Mouse (Mus musculus): Measurements from ENCODE around the gene Nim1k.

The Nim1k gene

DNA sequence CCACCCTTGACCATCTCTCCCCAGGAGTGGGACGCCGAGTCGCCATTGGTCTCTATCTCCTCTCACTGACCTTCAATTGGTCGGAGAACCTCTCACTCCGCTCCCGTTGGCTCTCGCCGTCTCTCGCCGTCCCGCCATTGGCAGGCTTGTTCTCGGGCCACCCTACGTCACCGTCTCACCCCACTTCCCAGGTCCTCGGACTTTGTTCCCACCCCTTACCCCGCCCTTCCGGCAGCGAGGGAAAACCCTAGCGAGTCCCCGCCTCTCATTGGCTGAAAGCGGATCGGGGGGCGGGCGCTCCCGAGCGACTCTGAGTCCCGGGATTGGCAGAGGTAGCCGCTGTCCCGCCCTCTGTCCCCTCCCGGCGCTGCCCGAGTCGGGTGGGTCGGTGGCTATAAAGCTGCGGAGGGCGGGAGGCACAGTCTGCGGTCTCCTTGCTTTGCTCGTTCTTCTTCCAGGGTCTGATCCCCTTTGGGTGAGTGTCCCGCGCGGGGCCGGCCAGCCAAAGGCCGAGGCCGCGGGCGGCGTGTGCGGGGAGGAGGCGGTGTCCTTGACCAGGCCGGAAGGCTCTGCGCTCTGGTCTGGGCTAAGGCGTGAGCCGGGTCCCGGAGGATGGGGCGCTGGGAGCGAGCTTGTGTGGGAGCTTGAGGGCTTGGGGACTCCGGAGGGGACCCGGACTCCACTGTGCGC is 65.5 kb downstream of the Nim1k start, which contains the start of gene Hmgcs1:
Gene Hmgcs1, plus strand, starts transcription at position 341 of the 690 bp plus-strand sequence.
- peak; percentile 98 to 99 for DNase-seq (ENCODE audit: low spot score in 2 of 2)

DNA sequence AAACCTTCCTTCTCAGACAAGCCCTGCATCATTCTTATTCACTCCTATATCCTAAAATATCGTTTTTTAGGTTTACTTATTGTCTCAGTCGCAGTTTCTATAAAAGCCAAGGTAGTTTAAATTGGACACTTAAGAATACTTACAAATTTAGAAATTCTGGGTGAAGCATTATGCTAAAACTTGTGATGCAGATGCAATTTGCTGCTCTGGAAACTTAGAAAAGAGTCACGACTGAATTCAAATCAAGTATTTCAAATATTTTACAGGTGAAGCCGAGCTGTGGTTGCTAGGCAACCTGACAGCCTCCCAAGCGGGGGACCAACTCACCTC is 66.0 kb downstream of the Nim1k start:
- DNase-seq (ENCODE audit: low spot score in 2 of 2) = no peak

DNA sequence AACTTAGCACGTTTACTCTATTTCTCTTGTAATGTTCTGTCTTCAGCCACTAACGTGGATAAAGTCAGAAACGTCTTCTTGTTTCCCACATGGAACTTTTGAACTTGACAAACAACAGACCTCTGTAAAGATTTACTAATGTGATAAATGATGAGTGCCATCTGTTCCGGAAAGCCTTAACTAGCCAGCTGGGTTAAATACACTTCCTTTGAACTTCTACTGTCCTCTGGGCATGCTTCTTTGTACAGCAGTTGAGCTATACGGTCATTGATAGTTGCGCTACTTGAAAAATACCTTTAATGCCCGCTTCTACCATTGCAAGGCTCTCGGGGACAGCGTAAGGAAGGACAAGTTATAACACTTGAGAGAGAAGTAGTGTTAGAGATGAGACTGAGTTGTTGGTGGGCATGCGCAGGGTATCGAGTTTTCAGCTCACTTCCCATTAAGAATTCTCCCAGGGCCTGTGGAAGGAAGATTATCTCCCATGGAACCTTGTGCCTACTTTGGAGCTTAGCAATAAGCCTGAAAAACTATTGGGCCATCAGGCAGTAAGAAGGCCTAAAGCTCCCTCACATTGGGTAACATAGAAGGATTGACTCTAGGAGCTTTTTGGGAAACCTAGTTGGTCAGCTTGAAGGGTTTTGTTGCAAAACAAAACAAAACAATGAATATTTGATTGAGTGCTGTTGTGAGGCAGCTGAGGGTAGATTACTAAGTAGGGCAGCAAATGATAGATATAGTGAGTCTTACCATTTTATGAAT is 71.1 kb downstream of the Nim1k start:
- no peak for DNase-seq (ENCODE audit: low spot score in 2 of 2)

- DNase-seq (ENCODE audit: low spot score in 2 of 2) = no peak
Observed at GRCm38 (mm10) chr13:119681161-119681560, 74.5 kb downstream of the Nim1k start.

DNA sequence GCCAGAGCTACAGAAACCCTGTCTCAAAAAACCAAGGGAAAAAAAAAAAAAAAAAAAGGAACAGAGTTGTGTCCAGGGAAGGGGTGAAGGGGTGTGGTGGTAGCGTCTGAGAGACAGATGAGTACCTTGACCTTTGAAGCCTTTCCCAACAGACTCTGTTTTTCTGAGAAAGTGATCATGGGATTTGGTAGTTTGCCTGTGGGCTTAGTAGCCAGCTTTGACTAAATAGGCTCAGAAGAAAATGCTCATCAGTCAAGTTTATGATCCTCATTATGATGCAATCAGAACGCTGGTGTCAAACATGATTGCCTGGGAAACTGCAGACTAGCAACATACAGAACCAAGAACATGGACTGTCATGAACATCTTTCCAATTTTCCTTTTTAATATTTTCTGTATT is 76.0 kb downstream of the Nim1k start:
- DNase-seq (ENCODE audit: low spot score in 2 of 2) = no peak

GRCm38 (mm10) chr13:119678794-119679193 is 76.9 kb downstream of the Nim1k start:
- DNase-seq (ENCODE audit: low spot score in 2 of 2) = no peak

DNA sequence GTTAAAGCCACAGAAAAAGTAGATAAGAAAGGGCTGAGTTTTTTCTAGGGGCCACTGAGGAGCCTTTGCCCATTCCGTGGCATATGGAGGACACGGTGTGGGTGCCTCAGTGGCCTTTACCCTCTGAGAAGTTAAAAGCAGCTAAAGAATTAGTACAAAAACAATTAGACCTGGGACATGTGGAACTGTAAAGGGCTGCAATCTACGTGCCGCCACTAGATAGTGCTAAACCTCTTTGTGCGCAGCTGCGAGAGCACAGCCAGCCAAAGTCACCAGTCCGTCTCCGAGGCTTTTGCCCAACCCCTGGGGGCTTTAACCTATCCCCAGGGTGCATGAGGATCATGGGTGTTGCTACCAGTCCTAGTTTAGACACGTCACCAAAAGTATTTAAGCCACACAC is 94.3 kb downstream of the Nim1k start:
- peak in 1 of 2 experiments; percentile 17 for DNase-seq (ENCODE audit: low spot score in 2 of 2)
